ENCODE assay signal across 8 mouse cellular contexts in the genomic region with DNA sequence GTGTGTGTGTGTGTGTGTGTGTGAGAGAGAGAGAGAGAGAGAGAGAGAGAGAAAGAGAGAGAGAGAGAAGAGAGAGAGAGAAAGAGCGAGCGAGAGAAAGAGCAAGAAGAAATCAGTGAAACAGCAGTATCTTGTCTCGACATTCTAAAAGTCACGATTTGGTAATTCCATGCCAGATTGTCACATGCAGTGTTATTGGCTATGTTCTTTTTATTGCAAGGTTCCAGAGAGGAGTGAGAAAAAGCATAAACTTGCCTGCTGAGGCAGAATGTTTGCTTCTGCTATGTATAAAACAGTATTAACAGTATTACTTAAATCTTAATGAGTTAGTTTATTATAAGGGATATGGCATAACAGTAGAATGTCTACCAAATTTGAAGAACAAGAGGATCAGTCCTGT. TPM values are rescaled to one million over a fixed set of nuclear protein-coding genes. Genes with fewer than 3 reads are reported as not detected.
A peak's percentile ranks its signal among the peaks of the same experiment; 100 is the strongest.
DNase-seq lines count a peak whose midpoint lies in the region; ATAC-seq and TF ChIP-seq lines count a peak whose summit lies in the region.

No protein-coding gene starts in this region.

- peak overlapping the region; percentile 78 for H3K9ac ChIP-seq in heart, embryonic 14.5 days (ENCODE audit: low read length)
- H3K9ac ChIP-seq in hindbrain, embryonic 12.5 days: peak overlapping the region; percentile 62
- H3K9ac ChIP-seq in midbrain, embryonic 13.5 days (replicated peaks): peak overlapping the region; percentile 69

- peak overlapping the region; percentile 24 to 47; a peak in 3 of 4 replicates for H3K4me3 ChIP-seq in heart, embryonic 14.5 days (ENCODE audit: control insufficient read depth in 1 of 2, insufficient read depth in 1 of 2, low read depth in 1 of 2, low read length in 2 of 2)
- peak overlapping the region; percentile 52 for H3K4me3 ChIP-seq in bone marrow, adult 2 months (replicated peaks; ENCODE audit: control insufficient read depth, low read depth, low read length)
- H3K4me3 ChIP-seq in hindbrain, embryonic 12.5 days: peak overlapping the region; percentile 44
- peak overlapping the region; percentile 51 for H3K4me3 ChIP-seq in midbrain, embryonic 13.5 days (replicated peaks)

- peak overlapping the region; percentile 80 for H3K4me2 ChIP-seq in heart, embryonic 14.5 days (ENCODE audit: low read length)
- peak overlapping the region; percentile 74 for H3K4me2 ChIP-seq in hindbrain, embryonic 12.5 days (replicated peaks)
- H3K4me2 ChIP-seq in midbrain, embryonic 13.5 days (replicated peaks): peak overlapping the region; percentile 77

- no peak for DNase-seq in heart, postnatal 10 days
- DNase-seq in urinary bladder, adult 2 months (ENCODE audit: low spot score): no peak
- DNase-seq in gastrocnemius, adult 8-10 months (ENCODE audit: low spot score in 2 of 2): no peak
- no peak for DNase-seq in retina, embryonic 14.5 days (ENCODE audit: low spot score)

- peaks cover 4 to 5% of the 10 kb centered on the region in 2 experiments; a peak in 3 of 4 replicates for H3K4me1 ChIP-seq in heart, embryonic 14.5 days (ENCODE audit: control insufficient read depth in 2 of 2, insufficient read depth in 2 of 2, low read length in 2 of 2)
- peaks cover 1% of the 10 kb centered on the region for H3K4me1 ChIP-seq in bone marrow, adult 2 months (ENCODE audit: control insufficient read depth, insufficient read depth, low read length)
- H3K4me1 ChIP-seq in hindbrain, embryonic 12.5 days: peaks cover 17% of the 10 kb centered on the region
- peaks cover 24% of the 10 kb centered on the region for H3K4me1 ChIP-seq in midbrain, embryonic 13.5 days (replicated peaks)

- no peaks in the 10 kb centered on the region for H3K27me3 ChIP-seq in heart, embryonic 14.5 days (ENCODE audit: control insufficient read depth, insufficient read depth, low read length)
- no peaks in the 10 kb centered on the region for H3K27me3 ChIP-seq in hindbrain, embryonic 12.5 days
- H3K27me3 ChIP-seq in midbrain, embryonic 13.5 days: no peaks in the 10 kb centered on the region

- ATAC-seq in heart, embryonic 14.5 days (ENCODE audit: insufficient number of reproducible peaks, insufficient read depth, low FRiP score, low read depth): no peak
- ATAC-seq in hindbrain, embryonic 12.5 days (ENCODE audit: low FRiP score): no peak
- ATAC-seq in midbrain, embryonic 13.5 days: no peak

- H3K27ac ChIP-seq in heart, embryonic 14.5 days (replicated peaks in 1 of 2; ENCODE audit: control insufficient read depth in 1 of 2, insufficient read depth in 1 of 2, low read depth in 2 of 2, low read length in 2 of 2): peak overlapping the region; percentile 85 to 97
- peak overlapping the region; percentile 98 for H3K27ac ChIP-seq in bone marrow, adult 2 months (ENCODE audit: control insufficient read depth, insufficient read depth, low read depth, low read length, poor library complexity)
- H3K27ac ChIP-seq in hindbrain, embryonic 12.5 days: peak overlapping the region; percentile 96
- peak overlapping the region; percentile 96 for H3K27ac ChIP-seq in midbrain, embryonic 13.5 days

- WGBS in heart, embryonic 14.5 days: 55% methylated on average over 4 of the region's 4 CpGs
- WGBS in bone marrow, adult 2 months: 46% methylated on average over 4 of the region's 4 CpGs
- 59% methylated on average over 4 of the region's 4 CpGs for WGBS in hindbrain, embryonic 12.5 days
- WGBS in midbrain, embryonic 13.5 days: 43% methylated on average over 4 of the region's 4 CpGs

- TF ChIP-seq CTCF in bone marrow, adult 2 months (IDR thresholded peaks at IDR 0.05; ENCODE audit: control insufficient read depth, insufficient read depth, low read length): no peak

- H3K9me3 ChIP-seq in heart, embryonic 14.5 days (ENCODE audit: control insufficient read depth, low read length): no peaks in the 10 kb centered on the region
- no peaks in the 10 kb centered on the region for H3K9me3 ChIP-seq in hindbrain, embryonic 12.5 days (replicated peaks)
- no peaks in the 10 kb centered on the region for H3K9me3 ChIP-seq in midbrain, embryonic 13.5 days

- intact Hi-C loops in heart, postnatal 10 days (cut with DNase I): loop anchor here (1.0 to 10.0 kb wide), 3 partner anchors 11 to 261 kb away; a partner anchor contains a TSS

- H3K36me3 ChIP-seq in heart, embryonic 14.5 days (ENCODE audit: control insufficient read depth, insufficient read depth, low read length): no peaks in the 10 kb centered on the region
- H3K36me3 ChIP-seq in hindbrain, embryonic 12.5 days: no peaks in the 10 kb centered on the region
- H3K36me3 ChIP-seq in midbrain, embryonic 13.5 days: no peaks in the 10 kb centered on the region

- TF ChIP-seq POLR2A in bone marrow, adult 2 months (IDR thresholded peaks at IDR 0.05; ENCODE audit: borderline replicate concordance, control insufficient read depth, low read depth, low read length): no peak

RNA-seq across cellular contexts. Expression of a gene that starts 2.0 kb away (rescaled TPM):
- 51.9 and 57.5 TPM in 2 replicates for polyA plus RNA-seq in heart, embryonic 14.5 days (2014; fragmentation: Nextera tagmentation; extraction: Ambion mirVana)
- 10 to 100 TPM; 50.8 to 51.3 TPM for total RNA-seq in heart, postnatal 10 days (2021)
- 42.9 and 54.0 TPM in 2 replicates for polyA plus RNA-seq in bone marrow, adult 2 months (2011; ENCODE audit: insufficient read depth, insufficient read length, low replicate concordance, missing spikeins)
- 25.1 and 26.1 TPM in 2 replicates for polyA plus RNA-seq in hindbrain, embryonic 12.5 days (2016; fragmentation: Nextera tagmentation; extraction: Ambion mirVana)
- polyA plus RNA-seq in midbrain, embryonic 13.5 days (2015; fragmentation: Nextera tagmentation; extraction: Ambion mirVana): 22.2 and 24.4 TPM in 2 replicates
- polyA plus RNA-seq in urinary bladder, adult 2 months (2012; rRNA removed): 193 and 203 TPM in 2 replicates
- total RNA-seq in gastrocnemius, adult 8-10 months (2022): 10 to 100 TPM; 59.5 to 67.1 (median 62.0) TPM

RNA-seq across cellular contexts. Expression of a gene that starts 2.2 kb away (rescaled TPM):
- 0.46 and 0.65 TPM in 2 replicates for polyA plus RNA-seq in heart, embryonic 14.5 days (2014; fragmentation: Nextera tagmentation; extraction: Ambion mirVana)
- 1 to 10 TPM; 5.1 to 6.2 TPM for total RNA-seq in heart, postnatal 10 days (2021)
- 2.0 and 3.7 TPM in 2 replicates for polyA plus RNA-seq in bone marrow, adult 2 months (2011; ENCODE audit: insufficient read depth, insufficient read length, low replicate concordance, missing spikeins)
- 0.72 and 0.93 TPM in 2 replicates for polyA plus RNA-seq in hindbrain, embryonic 12.5 days (2016; fragmentation: Nextera tagmentation; extraction: Ambion mirVana)
- 0.69 and 1.1 TPM in 2 replicates for polyA plus RNA-seq in midbrain, embryonic 13.5 days (2015; fragmentation: Nextera tagmentation; extraction: Ambion mirVana)
- polyA plus RNA-seq in urinary bladder, adult 2 months (2012; rRNA removed): 0.45 and 0.86 TPM in 2 replicates
- 1 to 10 TPM in 1 of 4 experiments, under 1 TPM in 3; 0.65 to 1.1 (median 0.86) TPM for total RNA-seq in gastrocnemius, adult 8-10 months (2022)

RNA-seq across cellular contexts. Expression of a gene that starts 9.6 kb away (rescaled TPM):
- 0.30 TPM in 1 of 2 replicates, not detected in the other for polyA plus RNA-seq in heart, embryonic 14.5 days (2014; fragmentation: Nextera tagmentation; extraction: Ambion mirVana)
- total RNA-seq in heart, postnatal 10 days (2021): under 1 TPM; 0.29 to 0.67 TPM
- polyA plus RNA-seq in bone marrow, adult 2 months (2011; ENCODE audit: insufficient read depth, insufficient read length, low replicate concordance, missing spikeins): 3.9 TPM in 1 of 2 replicates, not detected in the other
- not detected in 2 replicates for polyA plus RNA-seq in hindbrain, embryonic 12.5 days (2016; fragmentation: Nextera tagmentation; extraction: Ambion mirVana)
- polyA plus RNA-seq in midbrain, embryonic 13.5 days (2015; fragmentation: Nextera tagmentation; extraction: Ambion mirVana): not detected in 2 replicates
- not detected in 2 replicates for polyA plus RNA-seq in urinary bladder, adult 2 months (2012; rRNA removed)
- total RNA-seq in gastrocnemius, adult 8-10 months (2022): not detected

RNA-seq across cellular contexts. Expression of a gene that starts 12.3 kb away (rescaled TPM):
- polyA plus RNA-seq in heart, embryonic 14.5 days (2014; fragmentation: Nextera tagmentation; extraction: Ambion mirVana): 2.2 and 3.2 TPM in 2 replicates
- total RNA-seq in heart, postnatal 10 days (2021): 100 to 1,000 TPM; 105 to 116 TPM
- 7.1 and 15.1 TPM in 2 replicates for polyA plus RNA-seq in bone marrow, adult 2 months (2011; ENCODE audit: insufficient read depth, insufficient read length, low replicate concordance, missing spikeins)
- 3.6 and 4.2 TPM in 2 replicates for polyA plus RNA-seq in hindbrain, embryonic 12.5 days (2016; fragmentation: Nextera tagmentation; extraction: Ambion mirVana)
- 5.1 and 5.8 TPM in 2 replicates for polyA plus RNA-seq in midbrain, embryonic 13.5 days (2015; fragmentation: Nextera tagmentation; extraction: Ambion mirVana)
- 0.47 and 1.7 TPM in 2 replicates for polyA plus RNA-seq in urinary bladder, adult 2 months (2012; rRNA removed)
- 10 to 100 TPM; 66.4 to 87.5 (median 79.3) TPM for total RNA-seq in gastrocnemius, adult 8-10 months (2022)

RNA-seq across cellular contexts. Expression of a gene that starts 24.7 kb away (rescaled TPM):
- polyA plus RNA-seq in heart, embryonic 14.5 days (2014; fragmentation: Nextera tagmentation; extraction: Ambion mirVana): 13.0 and 15.1 TPM in 2 replicates
- total RNA-seq in heart, postnatal 10 days (2021): 10 to 100 TPM; 26.7 to 32.4 TPM
- 4.0 and 4.5 TPM in 2 replicates for polyA plus RNA-seq in bone marrow, adult 2 months (2011; ENCODE audit: insufficient read depth, insufficient read length, low replicate concordance, missing spikeins)
- polyA plus RNA-seq in hindbrain, embryonic 12.5 days (2016; fragmentation: Nextera tagmentation; extraction: Ambion mirVana): 4.9 and 5.2 TPM in 2 replicates
- 2.0 and 2.7 TPM in 2 replicates for polyA plus RNA-seq in midbrain, embryonic 13.5 days (2015; fragmentation: Nextera tagmentation; extraction: Ambion mirVana)
- 13.8 and 14.8 TPM in 2 replicates for polyA plus RNA-seq in urinary bladder, adult 2 months (2012; rRNA removed)
- 10 to 100 TPM; 23.6 to 29.2 (median 27.1) TPM for total RNA-seq in gastrocnemius, adult 8-10 months (2022)
